Mouse (Mus musculus) cerebellum, postnatal 4 days (tissue): ENCODE measurements around the gene Gm20388.
A peak's percentile ranks its signal among the peaks of the same experiment; 100 is the strongest.
"Not testable (repeated sequence)": the region's sequence is repeated elsewhere in the genome, so short reads cannot be mapped to it uniquely, and the experiment has no call there.

Experiments used
- DNase-seq, 2 experiments: peaks; one replicate each; pipeline ENCODE4 v3.0.0; 2022; ENCODE audit warnings: low spot score in 2 of 2, mixed read lengths in 1 of 2

Gm20388 gene

GRCm38 (mm10) chr8:123914635-123915034 is 4004.0 kb downstream of the Gm20388 start:
- no peak for DNase-seq

GRCm38 (mm10) chr8:123924719-123925118 is 4014.1 kb downstream of the Gm20388 start:
- peak; percentile 55 to 84 for DNase-seq

GRCm38 (mm10) chr8:123925671-123926070 is 4015.0 kb downstream of the Gm20388 start:
- DNase-seq, result no peak

GRCm38 (mm10) chr8:123929026-123929425 is 4018.4 kb downstream of the Gm20388 start:
- DNase-seq, result no peak

- peak; percentile 100 for DNase-seq
These were observed 4038.5 kb downstream of the Gm20388 start, which contains the start of gene Nup133 for GRCm38 (mm10) chr8:123948942-123949685. TSS of gene Nup133 (minus strand) at chr8:123949265.

- no peak for DNase-seq
These were observed 4039.0 kb downstream of the Gm20388 start for GRCm38 (mm10) chr8:123949686-123949986.

GRCm38 (mm10) chr8:123950077-123950802 is 4039.6 kb downstream of the Gm20388 start:
- peak in 1 of 2 experiments; percentile 33 for DNase-seq

GRCm38 (mm10) chr8:123953686-123954085 is 4043.0 kb downstream of the Gm20388 start:
- DNase-seq, result no peak

- no peak for DNase-seq
These were observed 4043.6 kb downstream of the Gm20388 start for GRCm38 (mm10) chr8:123954246-123954645.

GRCm38 (mm10) chr8:123958130-123958529 is 4047.5 kb downstream of the Gm20388 start:
- DNase-seq, result no peak

GRCm38 (mm10) chr8:123959473-123959872 is 4048.8 kb downstream of the Gm20388 start:
- DNase-seq, result no peak

- DNase-seq, result no peak
These were observed 4049.4 kb downstream of the Gm20388 start for GRCm38 (mm10) chr8:123960056-123960455.

GRCm38 (mm10) chr8:123960556-123960955 is 4049.9 kb downstream of the Gm20388 start:
- DNase-seq, result not testable (repeated sequence)

GRCm38 (mm10) chr8:123961371-123961770 is 4050.7 kb downstream of the Gm20388 start:
- DNase-seq, result no peak

- DNase-seq, result no peak
These were observed 4056.3 kb downstream of the Gm20388 start for GRCm38 (mm10) chr8:123966896-123967295.

- DNase-seq, result no peak
These were observed 4062.9 kb downstream of the Gm20388 start for GRCm38 (mm10) chr8:123973495-123973894.

- DNase-seq, result no peak
These were observed 4066.9 kb downstream of the Gm20388 start for GRCm38 (mm10) chr8:123977499-123977898.

- peak in 1 of 2 experiments; percentile 21 for DNase-seq
These were observed 4067.7 kb downstream of the Gm20388 start for GRCm38 (mm10) chr8:123978166-123978838.

GRCm38 (mm10) chr8:123978926-123979325 is 4068.3 kb downstream of the Gm20388 start:
- no peak for DNase-seq

GRCm38 (mm10) chr8:123980239-123980638 is 4069.6 kb downstream of the Gm20388 start:
- DNase-seq, result no peak

- DNase-seq, result no peak
These were observed 4071.0 kb downstream of the Gm20388 start for GRCm38 (mm10) chr8:123981674-123982073.

GRCm38 (mm10) chr8:123982291-123982793 is 4071.7 kb downstream of the Gm20388 start:
- DNase-seq, result peak in 1 of 2 experiments; percentile 26
